In the genomic region with DNA sequence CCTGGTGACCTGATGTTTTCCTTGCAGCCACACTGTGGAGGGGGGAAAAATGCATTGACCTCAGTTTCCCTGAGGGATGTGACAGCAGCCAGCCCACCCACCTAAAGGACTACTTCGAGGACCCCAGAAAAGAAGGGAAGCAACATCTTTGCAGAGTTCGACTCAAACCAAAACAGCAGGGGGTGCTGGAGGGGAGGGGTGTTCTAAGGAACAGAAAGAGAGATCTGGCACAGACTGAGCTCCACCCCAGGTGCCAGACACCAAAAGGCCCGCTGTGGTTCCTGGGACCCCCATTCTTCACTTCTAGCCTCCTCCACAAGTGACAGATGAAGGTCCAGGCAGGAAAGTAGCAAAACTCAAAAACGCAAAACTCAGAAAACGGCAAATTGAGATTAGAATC, we compare ENCODE assay signal across 21 mouse cellular contexts. TPM values are rescaled to one million over a fixed set of nuclear protein-coding genes. Genes with fewer than 3 reads are reported as not detected.
DNase-seq lines count a peak whose midpoint lies in the region; ATAC-seq and TF ChIP-seq lines count a peak whose summit lies in the region.
"Had no signal": no experiment of that assay in that cellular context is flagged by ENCODE, and none has a peak within 500 bp of the region (broad histone marks: within the 10 kb centered on the region; RNA-seq: fewer than 3 reads in every experiment).

No protein-coding gene starts in this region.

- peak overlapping the region; percentile 90; the same call in 1 of the 2 replicates for H3K4me2 ChIP-seq in forebrain, embryonic 15.5 days (replicated peaks)
- H3K4me2 ChIP-seq in forebrain, embryonic 12.5 days = no peak overlapping the region
- peak overlapping the region; percentile 87 for H3K4me2 ChIP-seq in midbrain, embryonic 16.5 days (ENCODE audit: low read length)
- no peak overlapping the region for H3K4me2 ChIP-seq in kidney, embryonic 16.5 days (replicated peaks; ENCODE audit: low read depth, low read length)
- H3K4me2 ChIP-seq: embryonic facial prominence, embryonic 13.5 days; heart, embryonic 12.5 days; intestine, embryonic 15.5 days; liver, embryonic 15.5 days had no signal

- H3K9me3 ChIP-seq in forebrain, embryonic 15.5 days = no peaks in the 10 kb centered on the region
- no peaks in the 10 kb centered on the region for H3K9me3 ChIP-seq in forebrain, embryonic 12.5 days
- H3K9me3 ChIP-seq in midbrain, embryonic 16.5 days (replicated peaks; ENCODE audit: control insufficient read depth, low read length, poor library complexity, severe bottlenecking) = no peaks in the 10 kb centered on the region
- H3K9me3 ChIP-seq in kidney, embryonic 16.5 days (ENCODE audit: low read length) = no peaks in the 10 kb centered on the region
- H3K9me3 ChIP-seq: embryonic facial prominence, embryonic 13.5 days; heart, embryonic 12.5 days; intestine, embryonic 15.5 days; liver, embryonic 15.5 days had no signal

- peaks cover 15% of the 10 kb centered on the region for H3K27me3 ChIP-seq in forebrain, embryonic 15.5 days
- peaks cover 100% of the 10 kb centered on the region for H3K27me3 ChIP-seq in forebrain, embryonic 12.5 days
- peaks cover 7% of the 10 kb centered on the region for H3K27me3 ChIP-seq in midbrain, embryonic 16.5 days (ENCODE audit: control insufficient read depth, insufficient read depth, low read depth, low read length)
- H3K27me3 ChIP-seq in kidney, embryonic 16.5 days (ENCODE audit: insufficient read depth, low read length) = peaks cover 100% of the 10 kb centered on the region

- no peak for DNase-seq in left cerebral cortex, adult 2 months (ENCODE audit: extremely low spot score in 1 of 2, low spot score in 2 of 2)
- no peak for DNase-seq in left cerebral cortex, adult 8-10 months (ENCODE audit: low spot score in 2 of 2)
- peak; percentile 57 to 72 for DNase-seq in thymus, postnatal 10 days (ENCODE audit: low spot score in 2 of 2)
- DNase-seq in embryo, embryonic 10 days (ENCODE audit: low spot score) = no peak
- DNase-seq: adrenal gland, adult 8-10 months; cerebellum, adult 9-10 months; gastrocnemius, postnatal 10 days; heart, adult 11 months; heart, postnatal 14 days; lung, postnatal 10 days; retina, postnatal 1 day had no signal

- intact Hi-C loops in left cerebral cortex, adult 2 months (cut with DNase I) = loop anchor here (10.0 kb wide), 1 partner anchor 281 kb away; no protein-coding TSS in a partner anchor

- peak; percentile 2; the same call in 1 of the 2 replicates for TF ChIP-seq CTCF in left cerebral cortex, adult 2 months (IDR thresholded peaks at IDR 0.05)

- no peaks in the 10 kb centered on the region for H3K36me3 ChIP-seq in forebrain, embryonic 15.5 days
- no peaks in the 10 kb centered on the region for H3K36me3 ChIP-seq in forebrain, embryonic 12.5 days (replicated peaks)
- no peaks in the 10 kb centered on the region for H3K36me3 ChIP-seq in midbrain, embryonic 16.5 days (ENCODE audit: control insufficient read depth, insufficient read depth, low read length)
- no peaks in the 10 kb centered on the region for H3K36me3 ChIP-seq in kidney, embryonic 16.5 days (ENCODE audit: insufficient read depth, low read length)
- H3K36me3 ChIP-seq: embryonic facial prominence, embryonic 13.5 days; heart, embryonic 12.5 days; intestine, embryonic 15.5 days; liver, embryonic 15.5 days had no signal

- H3K9ac ChIP-seq in forebrain, embryonic 15.5 days (replicated peaks) = no peak overlapping the region
- H3K9ac ChIP-seq in forebrain, embryonic 12.5 days = no peak overlapping the region
- peak overlapping the region; percentile 34; the same call in 1 of the 2 replicates for H3K9ac ChIP-seq in midbrain, embryonic 16.5 days (ENCODE audit: low read depth, low read length)
- H3K9ac ChIP-seq in kidney, embryonic 16.5 days (replicated peaks; ENCODE audit: low read length) = no peak overlapping the region
- H3K9ac ChIP-seq: embryonic facial prominence, embryonic 13.5 days; heart, embryonic 12.5 days; intestine, embryonic 15.5 days; liver, embryonic 15.5 days had no signal

- no peak overlapping the region for H3K27ac ChIP-seq in forebrain, embryonic 15.5 days (replicated peaks)
- H3K27ac ChIP-seq in forebrain, embryonic 12.5 days = no peak overlapping the region
- H3K27ac ChIP-seq in left cerebral cortex, adult 2 months = 0 out of 2 replicates have a peak overlapping the region, but pooled peaks have one; percentile 50
- H3K27ac ChIP-seq in midbrain, embryonic 16.5 days (ENCODE audit: low read length) = no peak overlapping the region
- no peak overlapping the region for H3K27ac ChIP-seq in kidney, embryonic 16.5 days (ENCODE audit: low read length)
- H3K27ac ChIP-seq: embryonic facial prominence, embryonic 13.5 days; intestine, embryonic 15.5 days; liver, embryonic 15.5 days had no signal

- ATAC-seq in forebrain, embryonic 15.5 days (replicated peaks) = no peak
- ATAC-seq in forebrain, embryonic 12.5 days (ENCODE audit: low FRiP score) = no peak
- ATAC-seq in midbrain, embryonic 16.5 days = no peak
- no peak for ATAC-seq in kidney, embryonic 16.5 days (ENCODE audit: low FRiP score, low TSS enrichment)
- ATAC-seq: intestine, embryonic 15.5 days had no signal

- WGBS in forebrain, embryonic 15.5 days = 47% methylated on average over 5 of the region's 5 CpGs
- WGBS in forebrain, embryonic 12.5 days = 56% methylated on average over 5 of the region's 5 CpGs
- WGBS in midbrain, embryonic 16.5 days = 53% methylated on average over 5 of the region's 5 CpGs
- WGBS in kidney, embryonic 16.5 days = 48% methylated on average over 5 of the region's 5 CpGs

- no peak overlapping the region for H3K4me3 ChIP-seq in forebrain, embryonic 15.5 days
- no peak overlapping the region for H3K4me3 ChIP-seq in forebrain, embryonic 12.5 days (replicated peaks)
- H3K4me3 ChIP-seq in left cerebral cortex, adult 2 months = peak overlapping the region; percentile 79
- H3K4me3 ChIP-seq in midbrain, embryonic 16.5 days (ENCODE audit: low read depth, low read length) = peak overlapping the region; percentile 52; the same call in 1 of the 2 replicates
- no peak overlapping the region for H3K4me3 ChIP-seq in kidney, embryonic 16.5 days (ENCODE audit: low read length)
- H3K4me3 ChIP-seq: embryonic facial prominence, embryonic 13.5 days; heart, embryonic 12.5 days; intestine, embryonic 15.5 days; liver, embryonic 15.5 days had no signal

- H3K4me1 ChIP-seq in forebrain, embryonic 15.5 days = peaks cover 81% of the 10 kb centered on the region
- peaks cover 47% of the 10 kb centered on the region for H3K4me1 ChIP-seq in forebrain, embryonic 12.5 days
- peaks cover 64% of the 10 kb centered on the region for H3K4me1 ChIP-seq in midbrain, embryonic 16.5 days (ENCODE audit: control insufficient read depth, insufficient read depth, low read length)
- peaks cover 25% of the 10 kb centered on the region for H3K4me1 ChIP-seq in kidney, embryonic 16.5 days (ENCODE audit: insufficient read depth, low read length)
- H3K4me1 ChIP-seq: liver, embryonic 15.5 days had no signal

RNA-seq across cellular contexts. Expression of gene Elfn2, which starts 2.7 kb away (rescaled TPM):
- 6.2 and 6.8 TPM in 2 replicates for polyA plus RNA-seq in forebrain, embryonic 15.5 days (2015; fragmentation: Nextera tagmentation; extraction: Ambion mirVana)
- polyA plus RNA-seq in forebrain, embryonic 12.5 days (2016; fragmentation: Nextera tagmentation; extraction: Ambion mirVana) = 1.2 TPM in 2 replicates
- 100 to 1,000 TPM; 144 to 177 TPM for total RNA-seq in left cerebral cortex, adult 2 months (2021)
- 100 to 1,000 TPM; 136 to 151 (median 145) TPM for total RNA-seq in left cerebral cortex, adult 8-10 months (2022)
- 9.6 and 12.6 TPM in 2 replicates for polyA plus RNA-seq in midbrain, embryonic 16.5 days (2015; fragmentation: Nextera tagmentation; extraction: Ambion mirVana)
- polyA plus RNA-seq in kidney, embryonic 16.5 days (2015; fragmentation: Nextera tagmentation; extraction: Ambion mirVana) = 0.03 and 0.07 TPM in 2 replicates
- total RNA-seq: common myeloid progenitor, adult 5-6 weeks; neutrophil, adult 5-6 weeks had no signal
- polyA plus RNA-seq: heart, embryonic 12.5 days; liver, embryonic 15.5 days had no signal

RNA-seq across cellular contexts. Expression of gene Mfng, which starts 57.4 kb away (rescaled TPM):
- 77.9 and 85.9 TPM in 2 replicates for polyA plus RNA-seq in forebrain, embryonic 15.5 days (2015; fragmentation: Nextera tagmentation; extraction: Ambion mirVana)
- 137 and 147 TPM in 2 replicates for polyA plus RNA-seq in forebrain, embryonic 12.5 days (2016; fragmentation: Nextera tagmentation; extraction: Ambion mirVana)
- 1 to 10 TPM; 5.0 to 6.2 TPM for total RNA-seq in left cerebral cortex, adult 2 months (2021)
- total RNA-seq in left cerebral cortex, adult 8-10 months (2022) = 1 to 10 TPM; 4.2 to 8.9 (median 6.4) TPM
- polyA plus RNA-seq in midbrain, embryonic 16.5 days (2015; fragmentation: Nextera tagmentation; extraction: Ambion mirVana) = 13.5 and 19.7 TPM in 2 replicates
- polyA plus RNA-seq in kidney, embryonic 16.5 days (2015; fragmentation: Nextera tagmentation; extraction: Ambion mirVana) = 28.7 and 31.7 TPM in 2 replicates

Comparison
In these comparisons a context has a peak if more than half of its experiments do, and no peak if none do; other contexts are left out.
1. H3K4me2 ChIP-seq: peak in forebrain, embryonic 15.5 days (single experiment) and midbrain, embryonic 16.5 days (single experiment); none in forebrain, embryonic 12.5 days (single experiment) and kidney, embryonic 16.5 days (single experiment).
2. H3K4me3 ChIP-seq: peak in left cerebral cortex, adult 2 months (single experiment) and midbrain, embryonic 16.5 days (single experiment); none in forebrain, embryonic 15.5 days (single experiment), forebrain, embryonic 12.5 days (single experiment) and kidney, embryonic 16.5 days (single experiment).
3. DNase-seq: peak in thymus, postnatal 10 days (2 of 2); none in left cerebral cortex, adult 2 months (0 of 2), left cerebral cortex, adult 8-10 months (0 of 2) and embryo, embryonic 10 days (single experiment).